Mouse (Mus musculus): Measurements from ENCODE around the gene Ginm1. TPM values are rescaled to one million over a fixed set of nuclear protein-coding genes. Genes with fewer than 3 reads are reported as not detected.

The Ginm1 gene
- polyA plus RNA-seq, 1 experiment, result 95.7 TPM

GRCm38 (mm10) chr10:7727011-7727410, 65.6 kb downstream of the Ginm1 start:
- H3K4me1 ChIP-seq (ENCODE audit: control insufficient read depth, insufficient read depth, low read length), result no peaks in the 10 kb centered on the region
- TF ChIP-seq POLR2A (IDR thresholded peaks at IDR 0.05; ENCODE audit: low read depth, low read length) (no peak), CTCF (IDR thresholded peaks at IDR 0.05; ENCODE audit: borderline replicate concordance, insufficient read depth, low read length) (no peak)
- H3K27ac ChIP-seq (ENCODE audit: insufficient read depth, low read length), result no peak overlapping the region
- H3K4me3 ChIP-seq (ENCODE audit: insufficient read depth, low read length), result peak overlapping the region; percentile 85

GRCm38 (mm10) chr10:7726501-7726812, 66.2 kb downstream of the Ginm1 start:
- Histone ChIP-seq H3K4me3 (ENCODE audit: insufficient read depth, low read length) (peak overlapping the region; percentile 85), H3K27ac (ENCODE audit: insufficient read depth, low read length) (peak overlapping the region; percentile 52; the same call in 1 of the 2 replicates), H3K4me1 (ENCODE audit: control insufficient read depth, insufficient read depth, low read length) (no peaks in the 10 kb centered on the region)
- no peak for TF ChIP-seq POLR2A (IDR thresholded peaks at IDR 0.05; ENCODE audit: low read depth, low read length)
- TF ChIP-seq CTCF (IDR thresholded peaks at IDR 0.05; ENCODE audit: borderline replicate concordance, insufficient read depth, low read length), result no peak

GRCm38 (mm10) chr10:7725751-7726500, 66.7 kb downstream of the Ginm1 start, which contains the start of gene Katna1:
TSS of gene Katna1 (plus strand) at chr10:7726000.
- TF ChIP-seq CTCF (IDR thresholded peaks at IDR 0.05; ENCODE audit: borderline replicate concordance, insufficient read depth, low read length) (no peak), POLR2A (IDR thresholded peaks at IDR 0.05; ENCODE audit: low read depth, low read length) (peak; percentile 75)
- H3K4me1 ChIP-seq (ENCODE audit: control insufficient read depth, insufficient read depth, low read length), result no peaks in the 10 kb centered on the region
- peak within 1 kb of the TSS; percentile 85 for H3K4me3 ChIP-seq (ENCODE audit: insufficient read depth, low read length)
- peak within 1 kb of the TSS; percentile 52 for H3K27ac ChIP-seq (ENCODE audit: insufficient read depth, low read length)

Other genes with a start within 250 kb of the Ginm1 start
- 9.0 and 12.2 TPM in 2 replicates for gene Lrp11, start 203.0 kb downstream of the Ginm1 start, polyA plus RNA-seq (2011; ENCODE audit: insufficient read length, low read depth, missing spikeins)
- 22.0 and 25.6 TPM in 2 replicates for gene Nup43, start 125.3 kb downstream of the Ginm1 start, polyA plus RNA-seq (2011; ENCODE audit: insufficient read length, low read depth, missing spikeins)
- 74.0 and 95.3 TPM in 2 replicates for gene Pcmt1, start 111.7 kb downstream of the Ginm1 start, polyA plus RNA-seq (2011; ENCODE audit: insufficient read length, low read depth, missing spikeins)
- 51.7 and 55.3 TPM in 2 replicates for gene Lats1, start 111.6 kb downstream of the Ginm1 start, polyA plus RNA-seq (2011; ENCODE audit: insufficient read length, low read depth, missing spikeins)
- 34.4 and 42.3 TPM in 2 replicates for gene Katna1, start 66.8 kb downstream of the Ginm1 start, polyA plus RNA-seq (2011; ENCODE audit: insufficient read length, low read depth, missing spikeins)
- 27.3 and 30.4 TPM in 2 replicates for gene Ppil4, start 67 bp upstream of the Ginm1 start, polyA plus RNA-seq (2011; ENCODE audit: insufficient read length, low read depth, missing spikeins)
- not detected in 2 replicates for gene Zc3h12d, start 39.6 kb upstream of the Ginm1 start, polyA plus RNA-seq (2011; ENCODE audit: insufficient read length, low read depth, missing spikeins)
- gene Tab2, start 163.4 kb upstream of the Ginm1 start, polyA plus RNA-seq (2011; ENCODE audit: insufficient read length, low read depth, missing spikeins), result 136 and 170 TPM in 2 replicates

Measured in embryonic fibroblast, embryonic 13.5 days (primary cell).